Comparison of ENCODE assay signal across 8 mouse cellular contexts in genomic region chr7:101061381-101061780, GRCm38 (mm10). TPM values are rescaled to one million over a fixed set of nuclear protein-coding genes. Genes with fewer than 3 reads are reported as not detected.
DNase-seq lines count a peak whose midpoint lies in the region; ATAC-seq and TF ChIP-seq lines count a peak whose summit lies in the region.

No protein-coding gene starts in this region.

- no peaks in the 10 kb centered on the region for H3K36me3 ChIP-seq in forebrain, embryonic 12.5 days (replicated peaks)
- no peaks in the 10 kb centered on the region for H3K36me3 ChIP-seq in heart, embryonic 16.5 days (ENCODE audit: control insufficient read depth, insufficient read depth)
- H3K36me3 ChIP-seq in liver, embryonic 14.5 days (replicated peaks; ENCODE audit: control insufficient read depth, insufficient read depth, low read depth), result no peaks in the 10 kb centered on the region
- no peaks in the 10 kb centered on the region for H3K36me3 ChIP-seq in neural tube, embryonic 11.5 days (ENCODE audit: control insufficient read depth, insufficient read depth, low read length)
- no peaks in the 10 kb centered on the region for H3K36me3 ChIP-seq in stomach, embryonic 16.5 days (ENCODE audit: control insufficient read depth, insufficient read depth, low read length)

- WGBS in forebrain, embryonic 12.5 days, result 4% methylated on average over 17 of the region's 17 CpGs
- WGBS in heart, embryonic 16.5 days, result 2% methylated on average over 17 of the region's 17 CpGs
- 8% methylated on average over 17 of the region's 17 CpGs for WGBS in liver, embryonic 14.5 days (ENCODE audit: insufficient replicate concordance)
- WGBS in neural tube, embryonic 11.5 days, result 8% methylated on average over 17 of the region's 17 CpGs
- WGBS in stomach, embryonic 16.5 days, result 6% methylated on average over 17 of the region's 17 CpGs

- peak; percentile 82 for DNase-seq in CD4-positive, CD25-positive, alpha-beta regulatory T cell, adult 2 months (ENCODE audit: low read depth, low spot score)
- DNase-seq in brain, embryonic 18.5 days (ENCODE audit: low read depth, low spot score), result peak; percentile 62
- peak; percentile 85 to 92 for DNase-seq in kidney, postnatal 25 days
- DNase-seq in liver, embryonic 14.5 days (ENCODE audit: low read depth in 3 of 3, low spot score in 3 of 3), result peak; percentile 36 to 47 (median 45)
- peak; percentile 85 for DNase-seq in neural tube, embryonic 11.5 days (ENCODE audit: low spot score)

- H3K4me3 ChIP-seq in forebrain, embryonic 12.5 days (replicated peaks), result no peak overlapping the region
- H3K4me3 ChIP-seq in heart, embryonic 16.5 days (ENCODE audit: low read length), result peak overlapping the region; percentile 30; the same call in 1 of the 2 replicates
- H3K4me3 ChIP-seq in liver, embryonic 14.5 days (ENCODE audit: insufficient read depth in 1 of 2, low read depth in 2 of 2, low read length in 2 of 2), result no peak overlapping the region
- H3K4me3 ChIP-seq in neural tube, embryonic 11.5 days (ENCODE audit: low read depth, low read length), result no peak overlapping the region
- H3K4me3 ChIP-seq in stomach, embryonic 16.5 days (replicated peaks; ENCODE audit: low read length), result no peak overlapping the region

- no peak overlapping the region for H3K27ac ChIP-seq in forebrain, embryonic 12.5 days
- no peak overlapping the region for H3K27ac ChIP-seq in heart, embryonic 16.5 days (ENCODE audit: low read length)
- H3K27ac ChIP-seq in liver, embryonic 14.5 days, result no peak overlapping the region
- H3K27ac ChIP-seq in neural tube, embryonic 11.5 days (ENCODE audit: low read depth, low read length), result no peak overlapping the region
- no peak overlapping the region for H3K27ac ChIP-seq in stomach, embryonic 16.5 days (ENCODE audit: low read length)

- ATAC-seq in forebrain, embryonic 12.5 days (ENCODE audit: low FRiP score), result peak; percentile 51; the same call in 1 of the 2 replicates
- ATAC-seq in heart, embryonic 16.5 days (replicated peaks; ENCODE audit: extremely low read depth, insufficient read depth, low FRiP score), result peak; percentile 52; the same call in 1 of the 2 replicates
- ATAC-seq in liver, embryonic 14.5 days (ENCODE audit: insufficient read depth), result no peak
- no peak; the same call in 1 of the 2 replicates for ATAC-seq in neural tube, embryonic 11.5 days (ENCODE audit: insufficient read depth, low FRiP score, low TSS enrichment)
- peak; percentile 51; the same call in 1 of the 2 replicates for ATAC-seq in stomach, embryonic 16.5 days (ENCODE audit: insufficient read depth, low FRiP score)

- H3K4me2 ChIP-seq in forebrain, embryonic 12.5 days, result peak overlapping the region; percentile 38; the same call in 1 of the 2 replicates
- peak overlapping the region; percentile 60 for H3K4me2 ChIP-seq in heart, embryonic 16.5 days (ENCODE audit: low read depth, low read length)
- peak overlapping the region; percentile 35 for H3K4me2 ChIP-seq in liver, embryonic 14.5 days (ENCODE audit: low read depth)
- peak overlapping the region; percentile 20; the same call in 1 of the 2 replicates for H3K4me2 ChIP-seq in neural tube, embryonic 11.5 days (ENCODE audit: low read depth)
- peak overlapping the region; percentile 38 for H3K4me2 ChIP-seq in stomach, embryonic 16.5 days (ENCODE audit: low read depth, low read length)

- no peak overlapping the region for H3K9ac ChIP-seq in forebrain, embryonic 12.5 days
- H3K9ac ChIP-seq in heart, embryonic 16.5 days (ENCODE audit: low read length), result no peak overlapping the region; the same call in 1 of the 2 replicates
- H3K9ac ChIP-seq in liver, embryonic 14.5 days (replicated peaks), result no peak overlapping the region
- no peak overlapping the region for H3K9ac ChIP-seq in neural tube, embryonic 11.5 days (ENCODE audit: low read length)
- 0 out of 2 replicates have a peak overlapping the region, but pooled peaks have one; percentile 26 for H3K9ac ChIP-seq in stomach, embryonic 16.5 days (ENCODE audit: low read length)

- no peak for TF ChIP-seq EP300 in liver, embryonic 14.5 days (IDR thresholded peaks at IDR 0.05; ENCODE audit: low read depth)

- 0 out of 2 replicates have a peak, but pooled peaks cover 4% of the 10 kb centered on the region for H3K27me3 ChIP-seq in forebrain, embryonic 12.5 days
- H3K27me3 ChIP-seq in heart, embryonic 16.5 days (ENCODE audit: control insufficient read depth, insufficient read depth, low read length), result no peaks in the 10 kb centered on the region
- no peaks in the 10 kb centered on the region for H3K27me3 ChIP-seq in liver, embryonic 14.5 days (ENCODE audit: control insufficient read depth, insufficient read depth, low read length)
- H3K27me3 ChIP-seq in neural tube, embryonic 11.5 days (ENCODE audit: control insufficient read depth, insufficient read depth, low read length), result no peaks in the 10 kb centered on the region
- H3K27me3 ChIP-seq in stomach, embryonic 16.5 days (ENCODE audit: control insufficient read depth, insufficient read depth, low read length), result no peaks in the 10 kb centered on the region

- TF ChIP-seq CTCF in liver, embryonic 14.5 days (IDR thresholded peaks at IDR 0.05; ENCODE audit: low read depth), result peak; percentile 78

- peaks cover 5% of the 10 kb centered on the region; the same call in 1 of the 2 replicates for H3K4me1 ChIP-seq in forebrain, embryonic 12.5 days
- no peaks in the 10 kb centered on the region for H3K4me1 ChIP-seq in heart, embryonic 16.5 days (ENCODE audit: control insufficient read depth, insufficient read depth, low read length)
- H3K4me1 ChIP-seq in liver, embryonic 14.5 days (replicated peaks; ENCODE audit: control insufficient read depth in 2 of 2, insufficient read depth in 2 of 2, low read length in 1 of 2), result peaks cover 0 to 22% of the 10 kb centered on the region in 2 experiments; a peak in 2 of 4 replicates
- no peaks in the 10 kb centered on the region for H3K4me1 ChIP-seq in neural tube, embryonic 11.5 days (ENCODE audit: control insufficient read depth, insufficient read depth, low read length)
- peaks cover 3% of the 10 kb centered on the region; the same call in 1 of the 2 replicates for H3K4me1 ChIP-seq in stomach, embryonic 16.5 days (ENCODE audit: control insufficient read depth, insufficient read depth, low read length)

- H3K9me3 ChIP-seq in forebrain, embryonic 12.5 days, result no peaks in the 10 kb centered on the region
- H3K9me3 ChIP-seq in heart, embryonic 16.5 days (replicated peaks; ENCODE audit: control insufficient read depth, low read length), result no peaks in the 10 kb centered on the region
- H3K9me3 ChIP-seq in liver, embryonic 14.5 days (ENCODE audit: control insufficient read depth, low read length), result no peaks in the 10 kb centered on the region
- no peaks in the 10 kb centered on the region for H3K9me3 ChIP-seq in neural tube, embryonic 11.5 days (ENCODE audit: control insufficient read depth, low read length)
- no peaks in the 10 kb centered on the region for H3K9me3 ChIP-seq in stomach, embryonic 16.5 days (replicated peaks; ENCODE audit: control insufficient read depth, low read length)

RNA-seq across cellular contexts. Expression of gene Fchsd2, which starts 31.3 kb away (rescaled TPM):
- polyA plus RNA-seq in forebrain, embryonic 12.5 days (2016; fragmentation: Nextera tagmentation; extraction: Ambion mirVana), result 34.0 and 37.5 TPM in 2 replicates
- polyA plus RNA-seq in heart, embryonic 16.5 days (2015; fragmentation: Nextera tagmentation; extraction: Ambion mirVana), result 15.1 and 16.4 TPM in 2 replicates
- 2.4 and 3.3 TPM in 2 replicates for polyA plus RNA-seq in liver, embryonic 14.5 days (2012; rRNA removed)
- polyA plus RNA-seq in liver, embryonic 14.5 days (2014; fragmentation: Nextera tagmentation; extraction: Ambion mirVana), result 3.1 and 3.4 TPM in 2 replicates
- polyA plus RNA-seq in neural tube, embryonic 11.5 days (2014; fragmentation: Nextera tagmentation; extraction: Ambion mirVana), result 22.5 and 28.5 TPM in 2 replicates
- 20.0 and 21.5 TPM in 2 replicates for polyA plus RNA-seq in stomach, embryonic 16.5 days (2015; fragmentation: Nextera tagmentation; extraction: Ambion mirVana)

RNA-seq across cellular contexts. Expression of gene P2ry2, which starts 48.7 kb away (rescaled TPM):
- polyA plus RNA-seq in forebrain, embryonic 12.5 days (2016; fragmentation: Nextera tagmentation; extraction: Ambion mirVana), result 0.12 and 0.15 TPM in 2 replicates
- polyA plus RNA-seq in heart, embryonic 16.5 days (2015; fragmentation: Nextera tagmentation; extraction: Ambion mirVana), result 3.6 and 4.3 TPM in 2 replicates
- polyA plus RNA-seq in liver, embryonic 14.5 days (2012; rRNA removed), result 0.47 and 0.53 TPM in 2 replicates
- 0.33 and 0.67 TPM in 2 replicates for polyA plus RNA-seq in liver, embryonic 14.5 days (2014; fragmentation: Nextera tagmentation; extraction: Ambion mirVana)
- 0.48 and 0.77 TPM in 2 replicates for polyA plus RNA-seq in neural tube, embryonic 11.5 days (2014; fragmentation: Nextera tagmentation; extraction: Ambion mirVana)
- 8.5 and 12.0 TPM in 2 replicates for polyA plus RNA-seq in stomach, embryonic 16.5 days (2015; fragmentation: Nextera tagmentation; extraction: Ambion mirVana)

Comparison
In these comparisons a context has a peak if more than half of its experiments do, and no peak if none do; other contexts are left out.
1. ATAC-seq: peak in forebrain, embryonic 12.5 days (single experiment), heart, embryonic 16.5 days (single experiment) and stomach, embryonic 16.5 days (single experiment); none in liver, embryonic 14.5 days (single experiment) and neural tube, embryonic 11.5 days (single experiment).
2. Peak in every context shown above with its lines, with median percentiles within 50 percentile points of each other: DNase-seq and H3K4me2 ChIP-seq.